Mouse (Mus musculus): ENCODE results near the gene Zfyve26.

- TF ChIP-seq HCFC1 (IDR thresholded peaks at IDR 0.05; ENCODE audit: borderline replicate concordance, insufficient read depth, low read length) (no peak), ZC3H11A (IDR thresholded peaks at IDR 0.05; ENCODE audit: borderline replicate concordance, low read depth, low read length) (no peak), CHD2 (IDR thresholded peaks at IDR 0.05; ENCODE audit: low read depth, low read length) (no peak)
Observed at GRCm38 (mm10) chr12:79260154-79260553, 36.0 kb downstream of the Zfyve26 start.
